Mouse (Mus musculus): ENCODE results near the gene Plb1. TPM values are rescaled to one million over a fixed set of nuclear protein-coding genes. Genes with fewer than 3 reads are reported as not detected.

The Plb1 gene
- total RNA-seq (2014; rRNA removed) (0.10 and 0.25 TPM in 2 replicates), polyA plus RNA-seq (2015; fragmentation: Nextera tagmentation; extraction: Ambion mirVana) (0.10 and 0.16 TPM in 2 replicates)

GRCm38 (mm10) chr5:32232474-32232873, at the start of gene Plb1:
Gene Plb1, plus strand, starts transcription at chr5:32232708.
- no peaks in the 10 kb centered on the region for H3K36me3 ChIP-seq (ENCODE audit: insufficient read depth, low read length)
- ATAC-seq, result no peak
- H3K27ac ChIP-seq, result no peak within 1 kb of the TSS
- TF ChIP-seq CTCF (IDR thresholded peaks at IDR 0.05; ENCODE audit: low read depth), result no peak
- no peaks in the 10 kb centered on the region for H3K4me1 ChIP-seq (ENCODE audit: insufficient read depth, low read length)
- no peak within 1 kb of the TSS for H3K4me2 ChIP-seq (ENCODE audit: low read depth, low read length)
- H3K9me3 ChIP-seq (ENCODE audit: low read length), result no peaks in the 10 kb centered on the region
- no peak within 1 kb of the TSS for H3K9ac ChIP-seq (replicated peaks; ENCODE audit: low read length)
- H3K4me3 ChIP-seq (ENCODE audit: low read length), result no peak within 1 kb of the TSS
- H3K27me3 ChIP-seq (ENCODE audit: insufficient read depth, low read length), result no peaks in the 10 kb centered on the region
- DNase-seq (ENCODE audit: low spot score), result no peak
- 80% methylated on average over 9 of the region's 9 CpGs for WGBS

- H3K36me3 ChIP-seq (ENCODE audit: insufficient read depth, low read length), result no peaks in the 10 kb centered on the region
- H3K9ac ChIP-seq (replicated peaks; ENCODE audit: low read length), result no peak overlapping the region
- ATAC-seq (no peak), DNase-seq (ENCODE audit: low spot score) (no peak)
- no peak overlapping the region for H3K4me2 ChIP-seq (ENCODE audit: low read depth, low read length)
- WGBS, result 75% methylated on average over 4 of the region's 4 CpGs
- no peak overlapping the region for H3K27ac ChIP-seq
- no peaks in the 10 kb centered on the region for H3K9me3 ChIP-seq (ENCODE audit: low read length)
- no peak for TF ChIP-seq CTCF (IDR thresholded peaks at IDR 0.05; ENCODE audit: low read depth)
- H3K4me1 ChIP-seq (ENCODE audit: insufficient read depth, low read length), result no peaks in the 10 kb centered on the region
- no peaks in the 10 kb centered on the region for H3K27me3 ChIP-seq (ENCODE audit: insufficient read depth, low read length)
- H3K4me3 ChIP-seq (ENCODE audit: low read length), result no peak overlapping the region
These were observed 49.5 kb upstream of the Plb1 start for GRCm38 (mm10) chr5:32182885-32183629.

- no peak for TF ChIP-seq CTCF (IDR thresholded peaks at IDR 0.05; ENCODE audit: low read depth)
- Histone ChIP-seq H3K9me3 (ENCODE audit: low read length) (no peaks in the 10 kb centered on the region), H3K27ac (no peak overlapping the region), H3K4me1 (ENCODE audit: insufficient read depth, low read length) (no peaks in the 10 kb centered on the region), H3K27me3 (ENCODE audit: insufficient read depth, low read length) (no peaks in the 10 kb centered on the region), H3K4me3 (ENCODE audit: low read length) (no peak overlapping the region), H3K36me3 (ENCODE audit: insufficient read depth, low read length) (no peaks in the 10 kb centered on the region), H3K9ac (replicated peaks; ENCODE audit: low read length) (no peak overlapping the region), H3K4me2 (ENCODE audit: low read depth, low read length) (no peak overlapping the region)
- 54% methylated on average over 11 of the region's 11 CpGs for WGBS
- ATAC-seq, result no peak
- DNase-seq (ENCODE audit: low spot score), result no peak
These were observed 44.8 kb upstream of the Plb1 start for GRCm38 (mm10) chr5:32187717-32188116.

GRCm38 (mm10) chr5:32191259-32191658, 41.2 kb upstream of the Plb1 start:
- Histone ChIP-seq H3K9me3 (ENCODE audit: low read length) (no peaks in the 10 kb centered on the region), H3K27me3 (ENCODE audit: insufficient read depth, low read length) (no peaks in the 10 kb centered on the region), H3K4me2 (ENCODE audit: low read depth, low read length) (no peak overlapping the region), H3K27ac (no peak overlapping the region), H3K4me3 (ENCODE audit: low read length) (no peak overlapping the region), H3K36me3 (ENCODE audit: insufficient read depth, low read length) (no peaks in the 10 kb centered on the region), H3K9ac (replicated peaks; ENCODE audit: low read length) (no peak overlapping the region), H3K4me1 (ENCODE audit: insufficient read depth, low read length) (no peaks in the 10 kb centered on the region)
- no peak for DNase-seq (ENCODE audit: low spot score)
- TF ChIP-seq CTCF (IDR thresholded peaks at IDR 0.05; ENCODE audit: low read depth), result no peak
- no peak for ATAC-seq
- 87% methylated on average over 5 of the region's 5 CpGs for WGBS

GRCm38 (mm10) chr5:32192016-32192845, 40.3 kb upstream of the Plb1 start:
- DNase-seq (ENCODE audit: low spot score) (no peak), ATAC-seq (no peak)
- no peaks in the 10 kb centered on the region for H3K4me1 ChIP-seq (ENCODE audit: insufficient read depth, low read length)
- H3K9me3 ChIP-seq (ENCODE audit: low read length), result no peaks in the 10 kb centered on the region
- H3K4me3 ChIP-seq (ENCODE audit: low read length), result no peak overlapping the region
- H3K27me3 ChIP-seq (ENCODE audit: insufficient read depth, low read length), result no peaks in the 10 kb centered on the region
- H3K27ac ChIP-seq, result no peak overlapping the region
- TF ChIP-seq CTCF (IDR thresholded peaks at IDR 0.05; ENCODE audit: low read depth), result no peak
- no peak overlapping the region for H3K9ac ChIP-seq (replicated peaks; ENCODE audit: low read length)
- no peak overlapping the region for H3K4me2 ChIP-seq (ENCODE audit: low read depth, low read length)
- H3K36me3 ChIP-seq (ENCODE audit: insufficient read depth, low read length), result no peaks in the 10 kb centered on the region
- 87% methylated on average over 16 of the region's 16 CpGs for WGBS

DNA sequence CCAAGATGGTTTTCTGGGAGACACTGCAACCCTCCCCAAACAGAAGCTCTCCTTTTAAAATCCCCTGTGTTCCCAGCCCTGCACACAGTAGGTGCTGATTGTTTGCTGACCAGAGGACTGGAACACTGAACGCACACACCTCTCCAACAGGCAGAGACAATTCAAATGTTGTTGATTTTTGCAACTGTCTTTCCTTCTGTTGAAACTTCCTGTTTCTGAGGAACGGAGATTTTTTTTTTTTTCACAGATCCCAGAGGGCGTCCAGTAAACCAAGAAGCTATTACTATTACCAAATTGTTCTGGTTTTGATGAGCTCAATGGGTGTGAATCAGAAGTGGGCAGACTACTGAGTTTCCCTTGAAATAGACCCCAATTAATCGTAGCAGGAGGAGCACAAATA, 38.3 kb upstream of the Plb1 start:
- TF ChIP-seq CTCF (IDR thresholded peaks at IDR 0.05; ENCODE audit: low read depth), result no peak
- DNase-seq (ENCODE audit: low spot score), result no peak
- Histone ChIP-seq H3K4me2 (ENCODE audit: low read depth, low read length) (no peak overlapping the region), H3K27me3 (ENCODE audit: insufficient read depth, low read length) (no peaks in the 10 kb centered on the region), H3K4me1 (ENCODE audit: insufficient read depth, low read length) (no peaks in the 10 kb centered on the region), H3K36me3 (ENCODE audit: insufficient read depth, low read length) (no peaks in the 10 kb centered on the region), H3K27ac (no peak overlapping the region), H3K9ac (replicated peaks; ENCODE audit: low read length) (no peak overlapping the region), H3K4me3 (ENCODE audit: low read length) (no peak overlapping the region), H3K9me3 (ENCODE audit: low read length) (no peaks in the 10 kb centered on the region)
- 77% methylated on average over 4 of the region's 4 CpGs for WGBS
- ATAC-seq, result no peak

Data from hindbrain, postnatal 0 days (tissue).